Mouse (Mus musculus) small intestine, adult 2 months (tissue): ENCODE measurements around the gene Nell1.

Experiments used
- CTCF ChIP-seq: fragments of 200-500 bp; IDR thresholded peaks from 2 replicates; pipeline ENCODE4 v1.5.1; 2012; ENCODE audit warnings: low read depth, mild to moderate bottlenecking, control low read depth, inconsistent platforms, low read length, moderate library complexity, mixed read lengths; ENCODE audit not compliant: insufficient replicate concordance, insufficient read length; ENCODE audit errors: extremely low read depth
- POLR2A ChIP-seq: fragments of 200-500 bp; IDR thresholded peaks from 2 replicates; pipeline ENCODE4 v1.6.1; 2012; ENCODE audit warnings: low read depth, mild to moderate bottlenecking, control low read depth, inconsistent platforms, low read length, moderate library complexity

DNA sequence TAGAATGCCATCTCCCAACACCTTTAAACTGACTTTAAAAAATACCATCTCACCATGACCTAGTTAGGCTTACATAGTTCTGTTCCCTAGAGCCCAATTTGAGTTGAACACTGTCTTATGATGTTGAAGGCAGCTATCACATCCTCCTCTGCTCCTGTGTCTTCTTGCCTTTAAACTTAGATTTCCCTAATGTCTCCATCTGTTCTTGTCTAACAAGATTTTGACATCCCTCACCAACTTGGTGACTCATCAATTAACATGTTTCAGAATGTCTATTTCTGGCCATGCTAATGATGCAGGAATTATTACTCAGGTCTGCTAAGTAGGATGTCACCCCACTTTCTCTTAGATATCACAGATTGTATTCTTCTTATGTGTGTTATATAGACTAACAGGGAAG lies 532.4 kb downstream of the Nell1 start:
- no peak for TF ChIP-seq CTCF
- no peak for TF ChIP-seq POLR2A
